Mouse (Mus musculus): ENCODE measurements around the gene Atg3. TPM values are rescaled to one million over a fixed set of nuclear protein-coding genes. Genes with fewer than 3 reads are reported as not detected.

The Atg3 gene
- polyA plus RNA-seq, 1 experiment from 2014 or later, result 30.5 TPM

- no peaks in the 10 kb centered on the region for H3K36me3 ChIP-seq (ENCODE audit: control insufficient read depth, insufficient read depth, low read length)
- H3K27ac ChIP-seq (replicated peaks in 1 of 2; ENCODE audit: control insufficient read depth in 1 of 2, insufficient read depth in 1 of 2, low read depth in 2 of 2, low read length in 2 of 2), result no peak overlapping the region
- H3K4me2 ChIP-seq (ENCODE audit: low read length), result no peak overlapping the region
- H3K4me3 ChIP-seq (ENCODE audit: control insufficient read depth in 1 of 2, insufficient read depth in 1 of 2, low read depth in 1 of 2, low read length in 2 of 2), result no peak overlapping the region
- H3K27me3 ChIP-seq (ENCODE audit: control insufficient read depth, insufficient read depth, low read length), result no peaks in the 10 kb centered on the region
- H3K4me1 ChIP-seq (ENCODE audit: control insufficient read depth in 2 of 2, insufficient read depth in 2 of 2, low read length in 2 of 2), result no peaks in the 10 kb centered on the region
- no peaks in the 10 kb centered on the region for H3K9me3 ChIP-seq (ENCODE audit: control insufficient read depth, low read length)
- H3K9ac ChIP-seq (ENCODE audit: low read length), result no peak overlapping the region
- no peak for ATAC-seq (ENCODE audit: insufficient number of reproducible peaks, insufficient read depth, low FRiP score, low read depth)
- WGBS, result 81% methylated on average over 3 of the region's 3 CpGs
These were observed 74.4 kb downstream of the Atg3 start for GRCm38 (mm10) chr16:45233007-45233406.

Other genes with a start within 250 kb of the Atg3 start
- 0.30 and 0.42 TPM in 2 replicates for gene Cd200r3, start 215.1 kb upstream of the Atg3 start, polyA plus RNA-seq (2014; fragmentation: Nextera tagmentation; extraction: Ambion mirVana)
- gene Ccdc80, start 65.4 kb upstream of the Atg3 start, polyA plus RNA-seq (2014; fragmentation: Nextera tagmentation; extraction: Ambion mirVana), result 88.5 and 96.2 TPM in 2 replicates
- gene Slc35a5, start 79 bp upstream of the Atg3 start, polyA plus RNA-seq (2014; fragmentation: Nextera tagmentation; extraction: Ambion mirVana), result 18.0 and 19.8 TPM in 2 replicates
- gene Btla, start 65.5 kb downstream of the Atg3 start, polyA plus RNA-seq (2014; fragmentation: Nextera tagmentation; extraction: Ambion mirVana), result not detected in 2 replicates

Data from heart, embryonic 14.5 days (tissue).